Mouse (Mus musculus) testis, adult 2 months (tissue): ENCODE data around the gene Gripap1.

Experiments
- CTCF ChIP-seq: fragments of 200-500 bp; IDR thresholded peaks from 2 replicates; pipeline ENCODE4 v1.5.1; 2012; ENCODE audit warnings: low read depth, mild to moderate bottlenecking, inconsistent platforms, low read length, moderate library complexity; ENCODE audit not compliant: control insufficient read depth, insufficient read depth, insufficient replicate concordance
- POLR2A ChIP-seq: fragments of 200-500 bp; IDR thresholded peaks from 2 replicates; pipeline ENCODE4 v1.6.1; 2012; ENCODE audit warnings: low read depth, mild to moderate bottlenecking, inconsistent platforms, low read length, moderate library complexity; ENCODE audit not compliant: control insufficient read depth

- no peak for TF ChIP-seq POLR2A
- TF ChIP-seq CTCF, result no peak
These were observed 52.8 kb downstream of the Gripap1 start for GRCm38 (mm10) chrX:7842318-7842717.
